Mouse (Mus musculus) spleen, adult 2 months (tissue): ENCODE measurements at regions not wholly inside any gene's neighbourhood (a gene's known extent, or its start where the extent isn't known, plus 50 kb on each side); places are given as distances from the start of the nearest gene placed in this dataset.

ENCODE experiments used
- CTCF ChIP-seq: fragments of 200-500 bp; IDR thresholded peaks from 2 replicates; pipeline ENCODE4 v1.5.1; 2011; ENCODE audit warnings: mild to moderate bottlenecking, inconsistent platforms; ENCODE audit not compliant: insufficient read depth, insufficient read length, insufficient replicate concordance; ENCODE audit errors: extremely low read depth
- POLR2A ChIP-seq: fragments of 200-500 bp; IDR thresholded peaks from 2 replicates; pipeline ENCODE4 v1.6.1; 2011; ENCODE audit warnings: low read depth, low read length, inconsistent platforms

DNA sequence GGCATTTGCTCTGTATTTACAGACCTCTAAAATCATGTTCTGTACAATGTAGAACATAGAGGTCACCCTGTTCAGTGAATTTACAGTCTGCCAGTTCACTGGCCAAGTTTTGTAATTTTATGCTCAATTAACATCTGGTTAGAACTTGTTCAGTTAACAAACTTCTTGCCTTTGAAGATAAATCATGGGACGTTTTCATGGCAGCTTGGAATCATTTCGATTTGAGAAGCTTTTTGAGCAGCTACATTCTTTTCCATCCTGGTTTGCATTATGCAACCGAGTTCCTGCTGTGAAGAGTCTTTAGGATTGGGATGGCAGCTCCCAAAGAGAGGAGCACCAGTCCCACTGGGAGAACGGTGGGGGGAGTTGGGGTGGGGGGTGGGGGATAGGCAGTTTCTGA is 206.3 kb upstream of the Megf9 start:
- no peak for TF ChIP-seq CTCF
- TF ChIP-seq POLR2A, result no peak
